Mouse (Mus musculus): ENCODE results near the gene Alkbh2. TPM values are rescaled to one million over a fixed set of nuclear protein-coding genes. Genes with fewer than 3 reads are reported as not detected.

The Alkbh2 gene
- polyA plus RNA-seq, 1 experiment, result 5.7 TPM

GRCm38 (mm10) chr5:114085501-114085900 is 42.5 kb downstream of the Alkbh2 start:
- H3K4me2 ChIP-seq (ENCODE audit: low read depth), result no peak overlapping the region
- no peaks in the 10 kb centered on the region for H3K79me2 ChIP-seq (ENCODE audit: control insufficient read depth, insufficient read depth)
- no peak overlapping the region for H3ac ChIP-seq (ENCODE audit: control insufficient read depth, insufficient read length)
- TF ChIP-seq MYOG (IDR thresholded peaks at IDR 0.05; ENCODE audit: control insufficient read depth in 1 of 3, insufficient read depth in 1 of 3, insufficient read length in 2 of 3, low read depth in 2 of 3) (no peak), MYOD1 (IDR thresholded peaks at IDR 0.05; ENCODE audit: control insufficient read depth in 1 of 3, insufficient read length in 2 of 3, low read depth in 2 of 3) (no peak), TCF3 (IDR thresholded peaks at IDR 0.05; ENCODE audit: insufficient read length, low read depth) (no peak), SRF (IDR thresholded peaks at IDR 0.05; ENCODE audit: control insufficient read depth, insufficient read length, low read depth) (no peak), E2F4 (IDR thresholded peaks at IDR 0.05; ENCODE audit: insufficient read depth) (no peak), TCF12 (IDR thresholded peaks at IDR 0.05; ENCODE audit: insufficient read depth, poor library complexity, severe bottlenecking) (no peak), POLR2AphosphoS2 (IDR thresholded peaks at IDR 0.05; ENCODE audit: insufficient read length, low read depth) (no peak), USF1 (IDR thresholded peaks at IDR 0.05; ENCODE audit: low read depth) (no peak), CEBPB (IDR thresholded peaks at IDR 0.05; ENCODE audit: insufficient read depth, poor library complexity, severe bottlenecking) (no peak), REST (IDR thresholded peaks at IDR 0.05; ENCODE audit: insufficient read depth, insufficient read length) (no peak), POLR2A (IDR thresholded peaks at IDR 0.05; ENCODE audit: insufficient read length, low read depth) (no peak), MAX (IDR thresholded peaks at IDR 0.05; ENCODE audit: low read depth) (no peak)
- no peaks in the 10 kb centered on the region for H3K36me3 ChIP-seq (ENCODE audit: control insufficient read depth, insufficient read depth)
- peaks cover 35% of the 10 kb centered on the region for H3K27me3 ChIP-seq (ENCODE audit: control insufficient read depth, insufficient read depth, insufficient read length)
- H3K4me3 ChIP-seq, result no peak overlapping the region

- Histone ChIP-seq H3K4me2 (ENCODE audit: low read depth) (no peak overlapping the region), H3K36me3 (ENCODE audit: control insufficient read depth, insufficient read depth) (no peaks in the 10 kb centered on the region), H3ac (ENCODE audit: control insufficient read depth, insufficient read length) (no peak overlapping the region), H3K79me2 (ENCODE audit: control insufficient read depth, insufficient read depth) (no peaks in the 10 kb centered on the region), H3K27me3 (ENCODE audit: control insufficient read depth, insufficient read depth, insufficient read length) (peaks cover 34% of the 10 kb centered on the region), H3K4me3 (no peak overlapping the region)
- TF ChIP-seq E2F4 (IDR thresholded peaks at IDR 0.05; ENCODE audit: insufficient read depth) (no peak), POLR2AphosphoS2 (IDR thresholded peaks at IDR 0.05; ENCODE audit: insufficient read length, low read depth) (no peak), REST (IDR thresholded peaks at IDR 0.05; ENCODE audit: insufficient read depth, insufficient read length) (no peak), POLR2A (IDR thresholded peaks at IDR 0.05; ENCODE audit: insufficient read length, low read depth) (no peak), TCF3 (IDR thresholded peaks at IDR 0.05; ENCODE audit: insufficient read length, low read depth) (no peak), CEBPB (IDR thresholded peaks at IDR 0.05; ENCODE audit: insufficient read depth, poor library complexity, severe bottlenecking) (no peak), TCF12 (IDR thresholded peaks at IDR 0.05; ENCODE audit: insufficient read depth, poor library complexity, severe bottlenecking) (no peak), MAX (IDR thresholded peaks at IDR 0.05; ENCODE audit: low read depth) (no peak), MYOG (IDR thresholded peaks at IDR 0.05; ENCODE audit: control insufficient read depth in 1 of 3, insufficient read depth in 1 of 3, insufficient read length in 2 of 3, low read depth in 2 of 3) (no peak), USF1 (IDR thresholded peaks at IDR 0.05; ENCODE audit: low read depth) (no peak), SRF (IDR thresholded peaks at IDR 0.05; ENCODE audit: control insufficient read depth, insufficient read length, low read depth) (no peak), MYOD1 (IDR thresholded peaks at IDR 0.05; ENCODE audit: control insufficient read depth in 1 of 3, insufficient read length in 2 of 3, low read depth in 2 of 3) (no peak)
Measured at GRCm38 (mm10) chr5:114077009-114077408, 51.0 kb downstream of the Alkbh2 start.

Other genes starting within 250 kb of the Alkbh2 start
- 58.9 TPM for gene Coro1c, start 219.5 kb downstream of the Alkbh2 start, polyA plus RNA-seq (2012; fragmentation: generic; extraction: Trizol)
- gene Ssh1, start 134.3 kb downstream of the Alkbh2 start, polyA plus RNA-seq (2012; fragmentation: generic; extraction: Trizol), result 3.4 TPM
- not detected for gene Dao, start 124.5 kb downstream of the Alkbh2 start, polyA plus RNA-seq (2012; fragmentation: generic; extraction: Trizol)
- 12.3 TPM for gene Usp30, start 62.8 kb downstream of the Alkbh2 start, polyA plus RNA-seq (2012; fragmentation: generic; extraction: Trizol)
- gene Svop, start 36.6 kb downstream of the Alkbh2 start, polyA plus RNA-seq (2012; fragmentation: generic; extraction: Trizol), result 0.05 TPM
- gene Ung, start 2.2 kb upstream of the Alkbh2 start, polyA plus RNA-seq (2012; fragmentation: generic; extraction: Trizol), result 2.7 TPM
- gene Acacb, start 18.3 kb upstream of the Alkbh2 start, polyA plus RNA-seq (2012; fragmentation: generic; extraction: Trizol), result 0.84 TPM
- 0.01 TPM for gene Foxn4, start 145.6 kb upstream of the Alkbh2 start, polyA plus RNA-seq (2012; fragmentation: generic; extraction: Trizol)
- gene Myo1h, start 160.9 kb upstream of the Alkbh2 start, polyA plus RNA-seq (2012; fragmentation: generic; extraction: Trizol), result 1.4 TPM

All from myocyte (in vitro differentiated cells).